Mouse (Mus musculus) kidney, embryonic 14.5 days (tissue): Measurements from ENCODE around the gene Vstm5. TPM values are rescaled to one million over a fixed set of nuclear protein-coding genes. Genes with fewer than 3 reads are reported as not detected.

Experiments
- ATAC-seq: fragments of 200-750 bp; cut with Nextera tagmentation; 2 replicates; pipeline ENCODE4 v1.8.0; 2017; ENCODE audit warnings: moderate number of reproducible peaks, mild to moderate bottlenecking, moderate TSS enrichment, moderate library complexity; ENCODE audit not compliant: low FRiP score, low TSS enrichment
- H3K27ac ChIP-seq: fragments of 300-500 bp; sonication (generic); 2 replicates; pipeline ENCODE4 v1.5.1; 2014; ENCODE audit warnings: low read depth, mild to moderate bottlenecking, low read length, moderate library complexity, mixed read lengths
- H3K27me3 ChIP-seq: fragments of 300-500 bp; sonication (generic); 2 replicates; pipeline ENCODE4 v1.6.1; 2014; ENCODE audit warnings: mild to moderate bottlenecking, low read length; ENCODE audit not compliant: control insufficient read depth, insufficient read depth
- H3K36me3 ChIP-seq: fragments of 300-500 bp; sonication (generic); 2 replicates; pipeline ENCODE4 v1.6.1; 2014; ENCODE audit warnings: low read length, mixed read lengths; ENCODE audit not compliant: control insufficient read depth, insufficient read depth
- H3K4me1 ChIP-seq: fragments of 300-500 bp; sonication (generic); 2 replicates; pipeline ENCODE4 v1.6.1; 2014; ENCODE audit warnings: low read length, mixed read lengths; ENCODE audit not compliant: control insufficient read depth, insufficient read depth
- H3K4me2 ChIP-seq: fragments of 300-500 bp; sonication (generic); replicated peaks from 2 replicates; pipeline ENCODE4 v1.6.1; 2014; ENCODE audit warnings: low read depth, mild to moderate bottlenecking, low read length
- H3K4me3 ChIP-seq: fragments of 300-500 bp; sonication (generic); 2 replicates; pipeline ENCODE4 v1.5.1; 2014; ENCODE audit warnings: mild to moderate bottlenecking, low read length
- H3K9ac ChIP-seq: fragments of 300-500 bp; sonication (generic); 2 replicates; pipeline ENCODE4 v1.6.1; 2014; ENCODE audit warnings: low read depth, mild to moderate bottlenecking, low read length, moderate library complexity
- H3K9me3 ChIP-seq: fragments of 300-500 bp; sonication (generic); 2 replicates; pipeline ENCODE4 v1.6.1; 2016; ENCODE audit warnings: low read length; ENCODE audit not compliant: control insufficient read depth
- WGBS: fragments of 180-500 bp; shearing (Covaris S2); extraction: QIAGEN DNeasy Blood & Tissue Kit; methylation state at CpG from one replicate; pipeline ENCODE4 v1.1.7; 2014; 5-methylcytosine and 5-hydroxymethylcytosine counted together
- polyA plus RNA-seq: library from polyadenylated mRNA; unstranded; fragments of >200 nt; fragmentation: Nextera tagmentation; extraction: Ambion mirVana; gene quantifications from 2 replicates; pipeline ENCODE4 v1.2.1, GENCODE M21; 2014

Vstm5 gene
- polyA plus RNA-seq, 1 experiment from 2014 or later, result 5.6 TPM

GRCm38 (mm10) chr9:15250376-15250775 lies 11.5 kb downstream of the Vstm5 start:
- Histone ChIP-seq H3K9me3 (no peaks in the 10 kb centered on the region), H3K27me3 (no peaks in the 10 kb centered on the region), H3K36me3 (no peaks in the 10 kb centered on the region), H3K4me2 (no peak overlapping the region), H3K9ac (no peak overlapping the region), H3K4me1 (no peaks in the 10 kb centered on the region), H3K27ac (no peak overlapping the region), H3K4me3 (no peak overlapping the region)
- WGBS, result 76% methylated on average over 7 of the region's 7 CpGs
- no peak for ATAC-seq

GRCm38 (mm10) chr9:15252196-15252595 lies 13.4 kb downstream of the Vstm5 start:
- no peak overlapping the region for H3K4me2 ChIP-seq
- no peaks in the 10 kb centered on the region for H3K9me3 ChIP-seq
- H3K27ac ChIP-seq, result no peak overlapping the region
- no peaks in the 10 kb centered on the region for H3K27me3 ChIP-seq
- 78% methylated on average over 7 of the region's 7 CpGs for WGBS
- no peak for ATAC-seq
- no peaks in the 10 kb centered on the region for H3K36me3 ChIP-seq
- no peak overlapping the region for H3K9ac ChIP-seq
- H3K4me1 ChIP-seq, result no peaks in the 10 kb centered on the region
- H3K4me3 ChIP-seq, result no peak overlapping the region

GRCm38 (mm10) chr9:15254501-15254900 lies 15.7 kb downstream of the Vstm5 start:
- 85% methylated on average over 7 of the region's 7 CpGs for WGBS
- Histone ChIP-seq H3K27me3 (no peaks in the 10 kb centered on the region), H3K4me3 (no peak overlapping the region), H3K9ac (no peak overlapping the region), H3K9me3 (no peaks in the 10 kb centered on the region), H3K36me3 (no peaks in the 10 kb centered on the region; the same call in 1 of the 2 replicates), H3K4me2 (no peak overlapping the region), H3K27ac (no peak overlapping the region), H3K4me1 (no peaks in the 10 kb centered on the region)
- ATAC-seq, result no peak

- H3K27ac ChIP-seq, result no peak overlapping the region
- ATAC-seq, result no peak
- 62% methylated on average over 3 of the region's 3 CpGs for WGBS
- no peaks in the 10 kb centered on the region for H3K4me1 ChIP-seq
- H3K27me3 ChIP-seq, result no peaks in the 10 kb centered on the region
- peaks cover 8% of the 10 kb centered on the region for H3K36me3 ChIP-seq
- H3K9me3 ChIP-seq, result no peaks in the 10 kb centered on the region
- H3K4me3 ChIP-seq, result no peak overlapping the region
- no peak overlapping the region for H3K4me2 ChIP-seq
- H3K9ac ChIP-seq, result no peak overlapping the region
Observed at GRCm38 (mm10) chr9:15256214-15256613, 17.4 kb downstream of the Vstm5 start.

GRCm38 (mm10) chr9:15261980-15262379 lies 23.1 kb downstream of the Vstm5 start:
- no peak overlapping the region for H3K4me2 ChIP-seq
- H3K36me3 ChIP-seq, result peaks cover 60% of the 10 kb centered on the region
- no peaks in the 10 kb centered on the region for H3K27me3 ChIP-seq
- 93% methylated on average over 8 of the region's 8 CpGs for WGBS
- H3K4me3 ChIP-seq, result no peak overlapping the region
- no peak for ATAC-seq
- H3K4me1 ChIP-seq, result no peaks in the 10 kb centered on the region
- no peak overlapping the region for H3K27ac ChIP-seq
- H3K9me3 ChIP-seq, result no peaks in the 10 kb centered on the region
- H3K9ac ChIP-seq, result no peak overlapping the region

- Histone ChIP-seq H3K9me3 (no peaks in the 10 kb centered on the region), H3K9ac (no peak overlapping the region), H3K4me2 (no peak overlapping the region), H3K4me3 (no peak overlapping the region), H3K36me3 (peaks cover 75% of the 10 kb centered on the region), H3K27ac (no peak overlapping the region), H3K27me3 (no peaks in the 10 kb centered on the region), H3K4me1 (no peaks in the 10 kb centered on the region)
- 97% methylated on average over 10 of the region's 10 CpGs for WGBS
- ATAC-seq, result no peak
Observed at GRCm38 (mm10) chr9:15263487-15263886, 24.6 kb downstream of the Vstm5 start.

- H3K9ac ChIP-seq, result no peak overlapping the region
- 94% methylated on average over 2 of the region's 2 CpGs for WGBS
Observed at GRCm38 (mm10) chr9:15273981-15274380, 35.1 kb downstream of the Vstm5 start.

GRCm38 (mm10) chr9:15276855-15277254 lies 38.0 kb downstream of the Vstm5 start:
- Histone ChIP-seq H3K36me3 (peaks cover 45% of the 10 kb centered on the region), H3K4me1 (0 out of 2 replicates have a peak, but pooled peaks cover 10% of the 10 kb centered on the region), H3K9me3 (no peaks in the 10 kb centered on the region), H3K27ac (no peak overlapping the region), H3K4me3 (no peak overlapping the region), H3K9ac (no peak overlapping the region), H3K4me2 (no peak overlapping the region), H3K27me3 (no peaks in the 10 kb centered on the region)
- 94% methylated on average over 4 of the region's 4 CpGs for WGBS
- ATAC-seq, result no peak

More at GRCm38 (mm10) chr9:15273981-15274380, 35.1 kb downstream of the Vstm5 start:
- no peaks in the 10 kb centered on the region for H3K27me3 ChIP-seq
- H3K27ac ChIP-seq, result no peak overlapping the region
- H3K9me3 ChIP-seq, result no peaks in the 10 kb centered on the region
- 0 out of 2 replicates have a peak, but pooled peaks cover 6% of the 10 kb centered on the region for H3K4me1 ChIP-seq
- H3K4me2 ChIP-seq, result no peak overlapping the region
- peaks cover 72% of the 10 kb centered on the region for H3K36me3 ChIP-seq
- no peak for ATAC-seq
- no peak overlapping the region for H3K4me3 ChIP-seq

GRCm38 (mm10) chr9:15278343-15278742 lies 39.5 kb downstream of the Vstm5 start:
- 96% methylated on average over 3 of the region's 3 CpGs for WGBS
- Histone ChIP-seq H3K27me3 (no peaks in the 10 kb centered on the region), H3K9ac (no peak overlapping the region), H3K4me3 (no peak overlapping the region), H3K27ac (no peak overlapping the region), H3K4me2 (no peak overlapping the region), H3K36me3 (peaks cover 30% of the 10 kb centered on the region), H3K9me3 (no peaks in the 10 kb centered on the region), H3K4me1 (0 out of 2 replicates have a peak, but pooled peaks cover 10% of the 10 kb centered on the region)
- ATAC-seq, result no peak
